Mouse (Mus musculus): ENCODE data around the gene E2f3. TPM values are rescaled to one million over a fixed set of nuclear protein-coding genes. Genes with fewer than 3 reads are reported as not detected.

Gene E2f3
- total and polyA plus RNA-seq, 3 experiments = 15.4 to 15.5 (median 15.5) TPM

DNA sequence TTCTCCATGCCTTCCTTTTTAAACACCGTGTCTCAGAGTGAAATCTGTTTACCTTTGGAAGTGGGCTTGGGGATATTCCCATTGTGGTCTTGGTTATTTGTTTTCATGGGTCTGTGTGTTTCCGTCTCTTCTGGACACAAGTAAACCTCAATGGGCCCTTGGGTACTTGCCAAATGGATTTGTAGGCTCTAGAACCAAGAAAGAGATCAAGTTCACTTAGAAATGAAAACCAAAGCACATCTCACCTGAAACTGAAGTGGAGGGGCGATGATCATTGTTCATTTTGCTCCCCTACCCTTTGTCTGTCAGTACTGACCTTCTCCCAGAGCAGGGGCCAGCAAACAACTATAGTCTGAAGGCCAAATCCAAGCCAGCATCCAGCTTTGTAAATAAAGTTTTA is 74.7 kb downstream of the E2f3 start:
- Histone ChIP-seq H3K4me3 (ENCODE audit: low read depth, low read length) (no peak overlapping the region), H3K27me3 (ENCODE audit: insufficient read depth, low read length) (no peaks in the 10 kb centered on the region), H3K4me1 (ENCODE audit: insufficient read depth, low read depth, low read length) (0 out of 2 replicates have a peak, but pooled peaks cover 6% of the 10 kb centered on the region), H3K9me3 (replicated peaks) (no peaks in the 10 kb centered on the region), H3K36me3 (replicated peaks) (peaks cover 95% of the 10 kb centered on the region)
- DNase-seq (ENCODE audit: low spot score) (no peak), ATAC-seq (ENCODE audit: extremely low read depth, insufficient number of reproducible peaks, low FRiP score, poor library complexity, severe bottlenecking) (no peak)
- no peak for TF ChIP-seq TAL1 (conservative IDR thresholded peaks at IDR 0.05; ENCODE audit: low read depth, low read length)
- TF ChIP-seq POLR2AphosphoS5 (IDR thresholded peaks at IDR 0.05; ENCODE audit: insufficient replicate concordance, low read depth, low read length) = no peak
- no peak for TF ChIP-seq CTCF (IDR thresholded peaks at IDR 0.05; ENCODE audit: low read depth, low read length)
- TF ChIP-seq GATA1 (IDR thresholded peaks at IDR 0.05; ENCODE audit: borderline replicate concordance, low read length) = no peak
- no peak for TF ChIP-seq GATA2 (IDR thresholded peaks at IDR 0.05; ENCODE audit: borderline replicate concordance, low read depth, low read length)

- no peak for DNase-seq (ENCODE audit: low spot score)
- TF ChIP-seq POLR2AphosphoS5 (IDR thresholded peaks at IDR 0.05; ENCODE audit: insufficient replicate concordance, low read depth, low read length) (no peak), CTCF (IDR thresholded peaks at IDR 0.05; ENCODE audit: low read depth, low read length) (no peak), TAL1 (conservative IDR thresholded peaks at IDR 0.05; ENCODE audit: low read depth, low read length) (no peak), GATA1 (IDR thresholded peaks at IDR 0.05; ENCODE audit: borderline replicate concordance, low read length) (no peak)
- Histone ChIP-seq H3K27me3 (ENCODE audit: insufficient read depth, low read length) (no peaks in the 10 kb centered on the region), H3K36me3 (replicated peaks) (peaks cover 74% of the 10 kb centered on the region), H3K4me1 (ENCODE audit: insufficient read depth, low read depth, low read length) (0 out of 2 replicates have a peak, but pooled peaks cover 6% of the 10 kb centered on the region), H3K4me3 (ENCODE audit: low read depth, low read length) (no peak overlapping the region), H3K9me3 (replicated peaks) (no peaks in the 10 kb centered on the region)
- no peak for ATAC-seq (ENCODE audit: extremely low read depth, insufficient number of reproducible peaks, low FRiP score, poor library complexity, severe bottlenecking)
Measured at GRCm38 (mm10) chr13:29908431-29908830, 77.4 kb downstream of the E2f3 start.

GRCm38 (mm10) chr13:29907995-29908394 is 77.9 kb downstream of the E2f3 start:
- H3K36me3 ChIP-seq (replicated peaks) = peaks cover 72% of the 10 kb centered on the region
- H3K4me3 ChIP-seq (ENCODE audit: low read depth, low read length) = no peak overlapping the region
- 0 out of 2 replicates have a peak, but pooled peaks cover 6% of the 10 kb centered on the region for H3K4me1 ChIP-seq (ENCODE audit: insufficient read depth, low read depth, low read length)
- ATAC-seq (ENCODE audit: extremely low read depth, insufficient number of reproducible peaks, low FRiP score, poor library complexity, severe bottlenecking) (no peak), DNase-seq (ENCODE audit: low spot score) (no peak)
- TF ChIP-seq TAL1 (conservative IDR thresholded peaks at IDR 0.05; ENCODE audit: low read depth, low read length) = no peak
- no peaks in the 10 kb centered on the region for H3K9me3 ChIP-seq (replicated peaks)
- no peaks in the 10 kb centered on the region for H3K27me3 ChIP-seq (ENCODE audit: insufficient read depth, low read length)

- TF ChIP-seq GATA1 (IDR thresholded peaks at IDR 0.05; ENCODE audit: borderline replicate concordance, low read length) (no peak), GATA2 (IDR thresholded peaks at IDR 0.05; ENCODE audit: borderline replicate concordance, low read depth, low read length) (no peak), CTCF (IDR thresholded peaks at IDR 0.05; ENCODE audit: low read depth, low read length) (no peak), TAL1 (conservative IDR thresholded peaks at IDR 0.05; ENCODE audit: low read depth, low read length) (no peak)
- Histone ChIP-seq H3K27me3 (ENCODE audit: insufficient read depth, low read length) (no peaks in the 10 kb centered on the region), H3K36me3 (replicated peaks) (peaks cover 65% of the 10 kb centered on the region), H3K9me3 (replicated peaks) (no peaks in the 10 kb centered on the region), H3K4me3 (ENCODE audit: low read depth, low read length) (no peak overlapping the region), H3K4me1 (ENCODE audit: insufficient read depth, low read depth, low read length) (0 out of 2 replicates have a peak, but pooled peaks cover 6% of the 10 kb centered on the region)
- ATAC-seq (ENCODE audit: extremely low read depth, insufficient number of reproducible peaks, low FRiP score, poor library complexity, severe bottlenecking) (no peak), DNase-seq (ENCODE audit: low spot score) (no peak)
Measured at GRCm38 (mm10) chr13:29906734-29907133, 79.1 kb downstream of the E2f3 start.

GRCm38 (mm10) chr13:29903341-29903740 is 82.5 kb downstream of the E2f3 start:
- Histone ChIP-seq H3K4me1 (ENCODE audit: insufficient read depth, low read depth, low read length) (0 out of 2 replicates have a peak, but pooled peaks cover 2% of the 10 kb centered on the region), H3K4me3 (ENCODE audit: low read depth, low read length) (no peak overlapping the region), H3K36me3 (replicated peaks) (peaks cover 33% of the 10 kb centered on the region), H3K27me3 (ENCODE audit: insufficient read depth, low read length) (no peaks in the 10 kb centered on the region), H3K9me3 (replicated peaks) (no peaks in the 10 kb centered on the region)
- no peak for TF ChIP-seq CTCF (IDR thresholded peaks at IDR 0.05; ENCODE audit: low read depth, low read length)
- TF ChIP-seq GATA1 (IDR thresholded peaks at IDR 0.05; ENCODE audit: borderline replicate concordance, low read length) = no peak
- TF ChIP-seq GATA2 (IDR thresholded peaks at IDR 0.05; ENCODE audit: borderline replicate concordance, low read depth, low read length) = no peak
- no peak for TF ChIP-seq POLR2AphosphoS5 (IDR thresholded peaks at IDR 0.05; ENCODE audit: insufficient replicate concordance, low read depth, low read length)
- no peak for TF ChIP-seq TAL1 (conservative IDR thresholded peaks at IDR 0.05; ENCODE audit: low read depth, low read length)
- ATAC-seq (ENCODE audit: extremely low read depth, insufficient number of reproducible peaks, low FRiP score, poor library complexity, severe bottlenecking) (no peak), DNase-seq (ENCODE audit: low spot score) (no peak)

DNA sequence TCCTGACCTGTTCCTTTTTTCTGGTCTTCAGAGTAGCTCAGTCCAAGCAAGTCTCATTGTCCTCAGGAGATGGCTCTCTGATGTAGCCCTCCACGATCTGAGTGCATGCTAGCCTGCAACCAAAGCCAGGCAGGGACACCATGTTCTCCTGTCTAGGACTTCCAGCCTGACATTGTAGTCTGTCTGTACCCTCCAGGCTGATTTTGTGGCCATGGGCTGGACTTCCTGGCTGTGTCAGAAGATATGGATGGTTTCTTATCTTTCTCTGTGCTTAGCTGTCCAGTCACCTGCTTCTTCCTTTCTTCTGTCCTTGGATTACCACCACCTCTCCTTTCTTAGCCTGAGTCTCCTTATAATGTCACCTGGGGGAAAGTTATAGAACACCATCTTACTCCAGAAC is 83.2 kb downstream of the E2f3 start:
- ATAC-seq (ENCODE audit: extremely low read depth, insufficient number of reproducible peaks, low FRiP score, poor library complexity, severe bottlenecking) (no peak), DNase-seq (ENCODE audit: low spot score) (no peak)
- TF ChIP-seq GATA2 (IDR thresholded peaks at IDR 0.05; ENCODE audit: borderline replicate concordance, low read depth, low read length) (no peak), GATA1 (IDR thresholded peaks at IDR 0.05; ENCODE audit: borderline replicate concordance, low read length) (no peak), CTCF (IDR thresholded peaks at IDR 0.05; ENCODE audit: low read depth, low read length) (no peak), POLR2AphosphoS5 (IDR thresholded peaks at IDR 0.05; ENCODE audit: insufficient replicate concordance, low read depth, low read length) (no peak), TAL1 (conservative IDR thresholded peaks at IDR 0.05; ENCODE audit: low read depth, low read length) (no peak)
- peaks cover 3% of the 10 kb centered on the region for H3K9me3 ChIP-seq (replicated peaks)
- H3K4me1 ChIP-seq (ENCODE audit: insufficient read depth, low read depth, low read length) = no peaks in the 10 kb centered on the region
- no peaks in the 10 kb centered on the region for H3K27me3 ChIP-seq (ENCODE audit: insufficient read depth, low read length)
- H3K4me3 ChIP-seq (ENCODE audit: low read depth, low read length) = no peak overlapping the region
- H3K36me3 ChIP-seq (replicated peaks) = peaks cover 26% of the 10 kb centered on the region

- Histone ChIP-seq H3K4me3 (ENCODE audit: low read depth, low read length) (no peak overlapping the region), H3K36me3 (replicated peaks) (peaks cover 16% of the 10 kb centered on the region), H3K4me1 (ENCODE audit: insufficient read depth, low read depth, low read length) (no peaks in the 10 kb centered on the region), H3K9me3 (replicated peaks) (peaks cover 5% of the 10 kb centered on the region), H3K27me3 (ENCODE audit: insufficient read depth, low read length) (no peaks in the 10 kb centered on the region)
- ATAC-seq (ENCODE audit: extremely low read depth, insufficient number of reproducible peaks, low FRiP score, poor library complexity, severe bottlenecking) (no peak), DNase-seq (ENCODE audit: low spot score) (no peak)
- no peak for TF ChIP-seq CTCF (IDR thresholded peaks at IDR 0.05; ENCODE audit: low read depth, low read length)
- TF ChIP-seq GATA1 (IDR thresholded peaks at IDR 0.05; ENCODE audit: borderline replicate concordance, low read length) = no peak
- TF ChIP-seq GATA2 (IDR thresholded peaks at IDR 0.05; ENCODE audit: borderline replicate concordance, low read depth, low read length) = no peak
- no peak for TF ChIP-seq TAL1 (conservative IDR thresholded peaks at IDR 0.05; ENCODE audit: low read depth, low read length)
- TF ChIP-seq POLR2AphosphoS5 (IDR thresholded peaks at IDR 0.05; ENCODE audit: insufficient replicate concordance, low read depth, low read length) = no peak
Measured at GRCm38 (mm10) chr13:29901641-29902040, 84.2 kb downstream of the E2f3 start.
